Mouse (Mus musculus) kidney, postnatal 4 days (tissue): ENCODE measurements around the gene Ptprk.

Experiments used
- DNase-seq, 2 experiments: peaks; one replicate each; pipeline ENCODE4 v3.0.0; 2021; ENCODE audit warnings: mixed read lengths in 2 of 2

Gene Ptprk

GRCm38 (mm10) chr10:28566378-28566777 is 491.8 kb downstream of the Ptprk start:
- DNase-seq, result no peak

- DNase-seq, result no peak
Measured at GRCm38 (mm10) chr10:28566828-28567227, 492.2 kb downstream of the Ptprk start.

- DNase-seq, result no peak
Measured at GRCm38 (mm10) chr10:28567441-28567840, 492.8 kb downstream of the Ptprk start.

GRCm38 (mm10) chr10:28568047-28568446 is 493.4 kb downstream of the Ptprk start:
- no peak for DNase-seq

- DNase-seq, result no peak
Measured at GRCm38 (mm10) chr10:28579596-28579995, 505.0 kb downstream of the Ptprk start.

GRCm38 (mm10) chr10:28586565-28587138 is 512.0 kb downstream of the Ptprk start:
- no peak for DNase-seq

GRCm38 (mm10) chr10:28588401-28588800 is 513.8 kb downstream of the Ptprk start:
- DNase-seq, result no peak

GRCm38 (mm10) chr10:28590822-28591221 is 516.2 kb downstream of the Ptprk start:
- DNase-seq, result no peak

GRCm38 (mm10) chr10:28593566-28594292 is 519.1 kb downstream of the Ptprk start:
- DNase-seq, result no peak

GRCm38 (mm10) chr10:28596897-28597296 is 522.3 kb downstream of the Ptprk start:
- no peak for DNase-seq

- DNase-seq, result no peak
Measured at GRCm38 (mm10) chr10:28609136-28609535, 534.5 kb downstream of the Ptprk start.

- DNase-seq, result no peak
Measured at GRCm38 (mm10) chr10:28614396-28614795, 539.8 kb downstream of the Ptprk start.

- no peak for DNase-seq
Measured at GRCm38 (mm10) chr10:28617203-28617602, 542.6 kb downstream of the Ptprk start.

GRCm38 (mm10) chr10:28618002-28618401 is 543.4 kb downstream of the Ptprk start:
- DNase-seq, result no peak

GRCm38 (mm10) chr10:28619415-28619814 is 544.8 kb downstream of the Ptprk start:
- DNase-seq, result no peak

GRCm38 (mm10) chr10:28636096-28636495 is 561.5 kb downstream of the Ptprk start:
- no peak for DNase-seq

GRCm38 (mm10) chr10:28641887-28642286 is 567.3 kb downstream of the Ptprk start:
- DNase-seq, result no peak
